Mouse (Mus musculus) stomach, embryonic 14.5 days (tissue): ENCODE data around the gene Zpld1. TPM values are rescaled to one million over a fixed set of nuclear protein-coding genes. Genes with fewer than 3 reads are reported as not detected.

Source experiments
- ATAC-seq: fragments of 200-750 bp; cut with Nextera tagmentation; 2 replicates; pipeline ENCODE4 v1.8.0; 2017; ENCODE audit warnings: low read depth, moderate TSS enrichment; ENCODE audit not compliant: insufficient number of reproducible peaks, insufficient read depth, low FRiP score
- H3K27ac ChIP-seq: fragments of 300-500 bp; sonication (generic); 2 replicates; pipeline ENCODE4 v1.5.1; 2014; ENCODE audit warnings: mild to moderate bottlenecking, low read length, moderate library complexity, mixed read lengths
- H3K27me3 ChIP-seq: fragments of 300-500 bp; sonication (generic); 2 replicates; pipeline ENCODE4 v1.6.1; 2014; ENCODE audit warnings: low read length, control low read depth, mixed read lengths; ENCODE audit not compliant: control insufficient read depth, insufficient read depth
- H3K36me3 ChIP-seq: fragments of 300-500 bp; sonication (generic); 2 replicates; pipeline ENCODE4 v1.6.1; 2014; ENCODE audit warnings: mild to moderate bottlenecking, control low read depth, low read length, moderate library complexity, mixed read lengths; ENCODE audit not compliant: control insufficient read depth, insufficient read depth
- H3K4me1 ChIP-seq: fragments of 300-500 bp; sonication (generic); 2 replicates; pipeline ENCODE4 v1.6.1; 2014; ENCODE audit warnings: low read length, control low read depth, mixed read lengths; ENCODE audit not compliant: control insufficient read depth, insufficient read depth
- H3K4me2 ChIP-seq: fragments of 300-500 bp; sonication (generic); replicated peaks from 2 replicates; pipeline ENCODE4 v1.6.1; 2014; ENCODE audit warnings: low read depth, low read length, control low read depth
- H3K4me3 ChIP-seq: fragments of 300-500 bp; sonication (generic); 2 replicates; pipeline ENCODE4 v1.5.1; 2014; ENCODE audit warnings: low read depth, low read length, control low read depth
- H3K9ac ChIP-seq: fragments of 300-500 bp; sonication (generic); replicated peaks from 2 replicates; pipeline ENCODE4 v1.6.1; 2014; ENCODE audit warnings: low read depth, mild to moderate bottlenecking, control low read depth, low read length, moderate library complexity, mixed read lengths
- H3K9me3 ChIP-seq: fragments of 300-500 bp; sonication (generic); 2 replicates; pipeline ENCODE4 v1.6.1; 2016; ENCODE audit warnings: low read depth, low read length, control low read depth; ENCODE audit not compliant: control insufficient read depth
- WGBS: fragments of 180-500 bp; shearing (Covaris S2); extraction: QIAGEN DNeasy Blood & Tissue Kit; methylation state at CpG from one replicate; pipeline ENCODE4 v1.1.7; 2014; 5-methylcytosine and 5-hydroxymethylcytosine counted together
- polyA plus RNA-seq: library from polyadenylated mRNA; unstranded; fragments of >200 nt; fragmentation: Nextera tagmentation; extraction: Ambion mirVana; gene quantifications from 2 replicates; pipeline ENCODE4 v1.2.1, GENCODE M21; 2014

Gene Zpld1
- polyA plus RNA-seq, 1 experiment from 2014 or later = 0.55 TPM

DNA sequence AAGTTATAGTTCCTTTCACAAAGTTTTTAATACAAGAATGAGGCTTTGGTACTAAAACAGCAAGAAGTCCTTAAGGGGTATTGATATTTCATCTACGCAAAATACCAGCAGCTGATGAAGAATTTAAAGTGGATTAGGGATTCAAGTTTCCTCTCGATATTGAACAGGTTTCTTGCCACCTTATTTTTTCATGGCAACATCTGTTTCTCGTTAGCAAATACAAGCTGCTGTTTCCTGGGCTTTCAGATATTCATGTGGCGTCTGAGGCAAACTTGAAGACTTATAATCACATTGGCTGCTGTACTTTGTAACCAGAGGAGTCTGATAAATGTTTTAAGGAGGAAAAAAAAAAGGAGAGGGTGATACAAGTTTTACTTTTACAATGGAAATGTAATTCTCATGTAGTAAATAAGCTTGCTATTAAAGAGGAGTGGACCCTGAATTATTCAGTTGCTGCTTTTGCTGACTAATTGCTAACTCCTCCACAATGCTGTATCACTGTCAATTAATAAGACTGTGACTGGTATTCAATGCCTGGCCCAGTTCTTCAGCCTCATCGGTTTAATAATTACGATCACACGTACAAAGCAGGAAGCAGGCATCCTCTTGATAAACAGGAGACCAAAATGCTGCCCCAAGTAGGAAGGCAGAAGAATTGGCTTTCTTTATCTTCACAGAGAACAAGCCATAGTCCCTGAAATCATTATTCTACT is 36.8 kb downstream of the Zpld1 start:
- Histone ChIP-seq H3K27me3 (no peaks in the 10 kb centered on the region), H3K4me3 (no peak overlapping the region), H3K9me3 (no peaks in the 10 kb centered on the region), H3K4me1 (no peaks in the 10 kb centered on the region), H3K9ac (no peak overlapping the region), H3K4me2 (no peak overlapping the region), H3K27ac (no peak overlapping the region), H3K36me3 (no peaks in the 10 kb centered on the region)
- 47% methylated on average over 7 of the region's 7 CpGs for WGBS
- no peak for ATAC-seq

DNA sequence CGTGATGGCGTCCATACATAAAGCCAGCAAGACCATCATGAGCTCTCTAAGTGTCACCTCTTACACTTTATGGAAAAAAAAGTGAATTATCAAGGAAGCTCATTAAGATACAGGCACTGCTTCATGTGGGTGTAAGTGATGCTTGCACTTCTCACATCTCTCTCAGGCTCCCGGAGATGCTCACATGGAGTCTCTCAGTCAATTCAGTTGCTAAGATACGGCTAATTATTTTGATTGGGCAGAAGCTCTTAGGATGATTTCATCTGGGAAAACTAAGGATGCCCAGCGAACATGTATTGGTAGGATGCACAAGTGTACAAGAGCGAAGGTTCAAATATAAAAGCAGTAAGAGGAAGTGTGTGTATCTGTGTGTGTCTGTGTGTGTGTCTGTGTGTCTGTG is 38.1 kb downstream of the Zpld1 start:
- ATAC-seq = no peak
- Histone ChIP-seq H3K27me3 (no peaks in the 10 kb centered on the region), H3K27ac (no peak overlapping the region)

GRCm38 (mm10) chr16:55240996-55241395 is 56.8 kb downstream of the Zpld1 start:
- no peak overlapping the region for H3K4me3 ChIP-seq
- H3K4me1 ChIP-seq = no peaks in the 10 kb centered on the region
- no peak overlapping the region for H3K4me2 ChIP-seq
- H3K27me3 ChIP-seq = no peaks in the 10 kb centered on the region
- WGBS = 55% methylated on average over 2 of the region's 2 CpGs
- H3K27ac ChIP-seq = no peak overlapping the region
- H3K9ac ChIP-seq = no peak overlapping the region
- no peaks in the 10 kb centered on the region for H3K36me3 ChIP-seq
- no peaks in the 10 kb centered on the region for H3K9me3 ChIP-seq
- no peak for ATAC-seq

More for the DNA sequence above, 38.1 kb downstream of the Zpld1 start:
- Histone ChIP-seq H3K9me3 (no peaks in the 10 kb centered on the region), H3K4me2 (no peak overlapping the region), H3K4me1 (no peaks in the 10 kb centered on the region), H3K36me3 (no peaks in the 10 kb centered on the region), H3K4me3 (no peak overlapping the region), H3K9ac (no peak overlapping the region)
- 89% methylated on average over 6 of the region's 6 CpGs for WGBS

GRCm38 (mm10) chr16:55228995-55229622 is 68.7 kb downstream of the Zpld1 start:
- WGBS = 13% methylated on average over 1 of the region's 1 CpGs
- no peak overlapping the region for H3K4me2 ChIP-seq
- ATAC-seq = peak; percentile 84; the same call in 1 of the 2 replicates
- no peak overlapping the region for H3K9ac ChIP-seq
- no peaks in the 10 kb centered on the region for H3K27me3 ChIP-seq
- H3K27ac ChIP-seq = peak overlapping the region; percentile 4; the same call in 1 of the 2 replicates
- no peak overlapping the region for H3K4me3 ChIP-seq
- H3K4me1 ChIP-seq = no peaks in the 10 kb centered on the region
- H3K36me3 ChIP-seq = no peaks in the 10 kb centered on the region
- H3K9me3 ChIP-seq = no peaks in the 10 kb centered on the region

DNA sequence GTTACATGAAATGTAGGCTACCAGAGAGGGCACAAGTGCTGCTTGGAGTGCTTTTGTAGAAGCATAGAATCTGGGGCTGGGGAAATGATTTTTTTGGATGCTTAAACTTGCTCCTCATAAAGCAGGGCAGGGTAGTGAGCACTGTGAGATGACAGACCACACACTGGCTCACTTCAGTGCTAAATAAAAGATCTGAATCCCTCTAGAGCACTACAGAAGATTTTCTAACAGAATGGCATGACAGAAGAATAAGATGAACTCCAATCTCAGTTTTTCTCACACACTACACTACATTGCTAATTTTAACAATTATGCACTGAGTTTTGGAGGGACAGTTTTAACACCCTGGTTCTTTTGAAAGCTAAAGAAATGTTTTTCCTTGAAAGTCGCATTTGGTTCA is 93.8 kb downstream of the Zpld1 start:
- Histone ChIP-seq H3K4me3 (no peak overlapping the region), H3K4me2 (no peak overlapping the region), H3K36me3 (no peaks in the 10 kb centered on the region), H3K9me3 (no peaks in the 10 kb centered on the region), H3K4me1 (no peaks in the 10 kb centered on the region), H3K27me3 (no peaks in the 10 kb centered on the region), H3K9ac (no peak overlapping the region), H3K27ac (no peak overlapping the region)
- WGBS = 96% methylated on average over 1 of the region's 1 CpGs
- ATAC-seq = no peak

GRCm38 (mm10) chr16:55190397-55190796 is 107.4 kb downstream of the Zpld1 start:
- WGBS = 69% methylated on average over 2 of the region's 2 CpGs
- Histone ChIP-seq H3K36me3 (no peaks in the 10 kb centered on the region), H3K27me3 (no peaks in the 10 kb centered on the region), H3K9ac (no peak overlapping the region), H3K4me1 (no peaks in the 10 kb centered on the region), H3K9me3 (no peaks in the 10 kb centered on the region), H3K27ac (no peak overlapping the region), H3K4me3 (no peak overlapping the region), H3K4me2 (no peak overlapping the region)
- ATAC-seq = no peak

GRCm38 (mm10) chr16:55185370-55185769 is 112.4 kb downstream of the Zpld1 start:
- no peak overlapping the region for H3K27ac ChIP-seq
- H3K27me3 ChIP-seq = no peaks in the 10 kb centered on the region
- H3K4me1 ChIP-seq = no peaks in the 10 kb centered on the region
- no peaks in the 10 kb centered on the region for H3K36me3 ChIP-seq
- no peaks in the 10 kb centered on the region for H3K9me3 ChIP-seq
- no peak for ATAC-seq
- H3K4me2 ChIP-seq = no peak overlapping the region
- 85% methylated on average over 1 of the region's 1 CpGs for WGBS
- no peak overlapping the region for H3K9ac ChIP-seq
- no peak overlapping the region for H3K4me3 ChIP-seq
